Mouse (Mus musculus): ENCODE measurements around the gene Vmn2r84.

GRCm38 (mm10) chr10:130336385-130336784, 57.7 kb downstream of the Vmn2r84 start:
- TF ChIP-seq ZC3H11A (IDR thresholded peaks at IDR 0.05; ENCODE audit: borderline replicate concordance, low read depth, low read length) (no peak), CHD2 (IDR thresholded peaks at IDR 0.05; ENCODE audit: low read depth, low read length) (no peak), HCFC1 (IDR thresholded peaks at IDR 0.05; ENCODE audit: borderline replicate concordance, insufficient read depth, low read length) (no peak)

Data from ES-E14 (cell line).